Mouse (Mus musculus) embryonic facial prominence, embryonic 14.5 days (tissue): ENCODE measurements at regions not wholly inside any gene's neighbourhood (a gene's known extent, or its start where the extent isn't known, plus 50 kb on each side); places are given as distances from the start of the nearest gene placed in this dataset.
A peak's percentile ranks its signal among the peaks of the same experiment; 100 is the strongest.

Source experiments
- ATAC-seq: fragments of 200-750 bp; cut with Nextera tagmentation; 2 replicates; pipeline ENCODE4 v1.8.0; 2017; ENCODE audit warnings: low read depth, moderate number of reproducible peaks, moderate TSS enrichment
- DNase-seq: peaks from one replicate; pipeline ENCODE4 v3.0.0-alpha.2; 2015; ENCODE audit warnings: low spot score
- H3K27ac ChIP-seq: fragments of 300-500 bp; sonication (generic); replicated peaks from 2 replicates; pipeline ENCODE4 v1.5.1; 2014; ENCODE audit warnings: low read depth, mild to moderate bottlenecking, low read length, moderate library complexity
- H3K27me3 ChIP-seq: fragments of 300-500 bp; sonication (generic); replicated peaks from 2 replicates; pipeline ENCODE4 v1.6.1; 2014; ENCODE audit warnings: low read length; ENCODE audit not compliant: control insufficient read depth, insufficient read depth
- H3K36me3 ChIP-seq: fragments of 300-500 bp; sonication (generic); 2 replicates; pipeline ENCODE4 v1.6.1; 2014; ENCODE audit warnings: low read length, mixed read lengths; ENCODE audit not compliant: control insufficient read depth, insufficient read depth
- H3K4me1 ChIP-seq: fragments of 300-500 bp; sonication (generic); 2 replicates; pipeline ENCODE4 v1.6.1; 2014; ENCODE audit warnings: antibody characterized with exemption, low read length; ENCODE audit not compliant: control insufficient read depth, insufficient read depth
- H3K4me2 ChIP-seq: fragments of 300-500 bp; sonication (generic); 2 replicates; pipeline ENCODE4 v1.6.1; 2014; ENCODE audit warnings: low read depth, mild to moderate bottlenecking, low read length, moderate library complexity, mixed read lengths
- H3K4me3 ChIP-seq: fragments of 300-500 bp; sonication (generic); 2 replicates; pipeline ENCODE4 v1.5.1; 2014; ENCODE audit warnings: low read depth, mild to moderate bottlenecking, low read length
- H3K9ac ChIP-seq: fragments of 300-500 bp; sonication (generic); 2 replicates; pipeline ENCODE4 v1.6.1; 2014; ENCODE audit warnings: low read depth, mild to moderate bottlenecking, low read length, moderate library complexity, mixed read lengths
- H3K9me3 ChIP-seq: fragments of 300-500 bp; sonication (generic); 2 replicates; pipeline ENCODE4 v1.6.1; 2016; ENCODE audit warnings: low read length; ENCODE audit not compliant: control insufficient read depth
- WGBS: fragments of 180-500 bp; shearing (Covaris S2); extraction: QIAGEN DNeasy Blood & Tissue Kit; methylation state at CpG from one replicate; pipeline ENCODE4 v1.1.7; 2014; 5-methylcytosine and 5-hydroxymethylcytosine counted together

GRCm38 (mm10) chr15:87342656-87343055 is 201.4 kb upstream of the Fam19a5 start:
- no peaks in the 10 kb centered on the region for H3K27me3 ChIP-seq
- no peak overlapping the region for H3K4me2 ChIP-seq
- no peaks in the 10 kb centered on the region for H3K4me1 ChIP-seq
- no peaks in the 10 kb centered on the region for H3K9me3 ChIP-seq
- no peak overlapping the region for H3K4me3 ChIP-seq
- no peak for DNase-seq
- 92% methylated on average over 1 of the region's 1 CpGs for WGBS
- no peak overlapping the region for H3K9ac ChIP-seq
- no peak for ATAC-seq
- H3K27ac ChIP-seq: no peak overlapping the region
- no peaks in the 10 kb centered on the region for H3K36me3 ChIP-seq

GRCm38 (mm10) chr15:87345826-87346225 is 198.3 kb upstream of the Fam19a5 start:
- Histone ChIP-seq H3K4me2 (no peak overlapping the region), H3K4me1 (no peaks in the 10 kb centered on the region), H3K9me3 (no peaks in the 10 kb centered on the region), H3K27me3 (no peaks in the 10 kb centered on the region), H3K27ac (no peak overlapping the region), H3K36me3 (no peaks in the 10 kb centered on the region), H3K4me3 (no peak overlapping the region), H3K9ac (no peak overlapping the region)
- DNase-seq: no peak
- ATAC-seq: no peak
- 54% methylated on average over 3 of the region's 3 CpGs for WGBS

- Histone ChIP-seq H3K27ac (no peak overlapping the region), H3K4me3 (no peak overlapping the region), H3K4me1 (no peaks in the 10 kb centered on the region), H3K4me2 (no peak overlapping the region), H3K27me3 (no peaks in the 10 kb centered on the region), H3K36me3 (no peaks in the 10 kb centered on the region), H3K9me3 (no peaks in the 10 kb centered on the region), H3K9ac (no peak overlapping the region)
- ATAC-seq: no peak
- WGBS: 61% methylated on average over 10 of the region's 11 CpGs
- DNase-seq: peak; percentile 13
Observed at GRCm38 (mm10) chr15:87349533-87350247, 194.4 kb upstream of the Fam19a5 start.

- no peak for ATAC-seq
- H3K27ac ChIP-seq: no peak overlapping the region
- no peak overlapping the region for H3K4me3 ChIP-seq
- H3K9ac ChIP-seq: no peak overlapping the region
- H3K36me3 ChIP-seq: no peaks in the 10 kb centered on the region
- no peak overlapping the region for H3K4me2 ChIP-seq
- H3K4me1 ChIP-seq: no peaks in the 10 kb centered on the region
- DNase-seq: no peak
- H3K27me3 ChIP-seq: no peaks in the 10 kb centered on the region
- H3K9me3 ChIP-seq: no peaks in the 10 kb centered on the region
- 83% methylated on average over 8 of the region's 8 CpGs for WGBS
Observed at GRCm38 (mm10) chr15:87352812-87353211, 191.3 kb upstream of the Fam19a5 start.

GRCm38 (mm10) chr15:87353886-87354285 is 190.2 kb upstream of the Fam19a5 start:
- DNase-seq (no peak), ATAC-seq (no peak)
- Histone ChIP-seq H3K27me3 (no peaks in the 10 kb centered on the region), H3K4me2 (no peak overlapping the region), H3K4me3 (no peak overlapping the region), H3K9me3 (no peaks in the 10 kb centered on the region), H3K27ac (no peak overlapping the region), H3K4me1 (no peaks in the 10 kb centered on the region), H3K36me3 (no peaks in the 10 kb centered on the region), H3K9ac (no peak overlapping the region)
- WGBS: 87% methylated on average over 11 of the region's 11 CpGs

- Histone ChIP-seq H3K27me3 (no peaks in the 10 kb centered on the region), H3K9me3 (no peaks in the 10 kb centered on the region), H3K4me3 (no peak overlapping the region), H3K36me3 (no peaks in the 10 kb centered on the region), H3K9ac (no peak overlapping the region), H3K4me2 (no peak overlapping the region), H3K4me1 (no peaks in the 10 kb centered on the region), H3K27ac (no peak overlapping the region)
- no peak for DNase-seq
- ATAC-seq: no peak
- 67% methylated on average over 3 of the region's 3 CpGs for WGBS
Observed at GRCm38 (mm10) chr15:87360457-87360856, 183.6 kb upstream of the Fam19a5 start.

- Histone ChIP-seq H3K4me1 (no peaks in the 10 kb centered on the region), H3K9me3 (0 out of 2 replicates have a peak, but pooled peaks cover 4% of the 10 kb centered on the region), H3K36me3 (no peaks in the 10 kb centered on the region), H3K9ac (no peak overlapping the region), H3K27ac (no peak overlapping the region), H3K27me3 (no peaks in the 10 kb centered on the region), H3K4me3 (no peak overlapping the region), H3K4me2 (no peak overlapping the region)
- WGBS: 49% methylated on average over 8 of the region's 8 CpGs
- DNase-seq (no peak), ATAC-seq (no peak)
Observed at GRCm38 (mm10) chr15:87365712-87366361, 178.3 kb upstream of the Fam19a5 start.

GRCm38 (mm10) chr15:87367381-87367780 is 176.7 kb upstream of the Fam19a5 start:
- H3K4me2 ChIP-seq: no peak overlapping the region
- H3K4me1 ChIP-seq: no peaks in the 10 kb centered on the region
- 48% methylated on average over 5 of the region's 5 CpGs for WGBS
- 0 out of 2 replicates have a peak, but pooled peaks cover 4% of the 10 kb centered on the region for H3K9me3 ChIP-seq
- H3K27me3 ChIP-seq: no peaks in the 10 kb centered on the region
- DNase-seq: no peak
- ATAC-seq: no peak
- H3K4me3 ChIP-seq: no peak overlapping the region
- no peaks in the 10 kb centered on the region for H3K36me3 ChIP-seq
- H3K9ac ChIP-seq: no peak overlapping the region
- H3K27ac ChIP-seq: no peak overlapping the region

GRCm38 (mm10) chr15:87369381-87369780 is 174.7 kb upstream of the Fam19a5 start:
- H3K4me2 ChIP-seq: no peak overlapping the region
- ATAC-seq: no peak
- no peak overlapping the region for H3K9ac ChIP-seq
- H3K4me3 ChIP-seq: no peak overlapping the region
- H3K27me3 ChIP-seq: no peaks in the 10 kb centered on the region
- 74% methylated on average over 3 of the region's 3 CpGs for WGBS
- 0 out of 2 replicates have a peak, but pooled peaks cover 4% of the 10 kb centered on the region for H3K9me3 ChIP-seq
- no peak overlapping the region for H3K27ac ChIP-seq
- no peaks in the 10 kb centered on the region for H3K4me1 ChIP-seq
- DNase-seq: no peak
- H3K36me3 ChIP-seq: no peaks in the 10 kb centered on the region
